Mouse (Mus musculus): ENCODE data around the gene 9330182O14Rik. TPM values are rescaled to one million over a fixed set of nuclear protein-coding genes. Genes with fewer than 3 reads are reported as not detected.

9330182O14Rik gene
- total and polyA plus RNA-seq, 2 experiments from 2014 or later = not detected

- Histone ChIP-seq H3K4me2 (ENCODE audit: low read depth, low read length) (no peak overlapping the region), H3K9ac (replicated peaks; ENCODE audit: low read length) (no peak overlapping the region), H3K27me3 (ENCODE audit: insufficient read depth, low read length) (no peaks in the 10 kb centered on the region), H3K27ac (no peak overlapping the region), H3K36me3 (ENCODE audit: insufficient read depth, low read length) (no peaks in the 10 kb centered on the region), H3K9me3 (ENCODE audit: low read length) (no peaks in the 10 kb centered on the region), H3K4me3 (ENCODE audit: low read length) (no peak overlapping the region), H3K4me1 (ENCODE audit: insufficient read depth, low read length) (peaks cover 3% of the 10 kb centered on the region; the same call in 1 of the 2 replicates)
- TF ChIP-seq CTCF (IDR thresholded peaks at IDR 0.05; ENCODE audit: low read depth) = no peak
- ATAC-seq (peak; percentile 79), DNase-seq (ENCODE audit: low spot score) (peak; percentile 62)
- 60% methylated on average over 9 of the region's 9 CpGs for WGBS
Measured at GRCm38 (mm10) chr15:40124211-40124953, 9.8 kb upstream of the 9330182O14Rik start.

GRCm38 (mm10) chr15:40129496-40129895, 4.7 kb upstream of the 9330182O14Rik start:
- DNase-seq (ENCODE audit: low spot score) = no peak
- 45% methylated on average over 5 of the region's 5 CpGs for WGBS
- TF ChIP-seq CTCF (IDR thresholded peaks at IDR 0.05; ENCODE audit: low read depth) = no peak
- H3K4me2 ChIP-seq (ENCODE audit: low read depth, low read length) = no peak overlapping the region
- H3K36me3 ChIP-seq (ENCODE audit: insufficient read depth, low read length) = no peaks in the 10 kb centered on the region
- no peak overlapping the region for H3K4me3 ChIP-seq (ENCODE audit: low read length)
- no peaks in the 10 kb centered on the region for H3K27me3 ChIP-seq (ENCODE audit: insufficient read depth, low read length)
- no peaks in the 10 kb centered on the region for H3K9me3 ChIP-seq (ENCODE audit: low read length)
- no peak overlapping the region for H3K9ac ChIP-seq (replicated peaks; ENCODE audit: low read length)
- H3K4me1 ChIP-seq (ENCODE audit: insufficient read depth, low read length) = no peaks in the 10 kb centered on the region
- no peak for ATAC-seq
- no peak overlapping the region for H3K27ac ChIP-seq

- peak; percentile 95 for TF ChIP-seq CTCF (IDR thresholded peaks at IDR 0.05; ENCODE audit: low read depth)
- Histone ChIP-seq H3K4me2 (ENCODE audit: low read depth, low read length) (no peak overlapping the region), H3K4me3 (ENCODE audit: low read length) (no peak overlapping the region), H3K9me3 (ENCODE audit: low read length) (no peaks in the 10 kb centered on the region), H3K4me1 (ENCODE audit: insufficient read depth, low read length) (no peaks in the 10 kb centered on the region), H3K9ac (replicated peaks; ENCODE audit: low read length) (no peak overlapping the region), H3K27me3 (ENCODE audit: insufficient read depth, low read length) (no peaks in the 10 kb centered on the region), H3K36me3 (ENCODE audit: insufficient read depth, low read length) (no peaks in the 10 kb centered on the region), H3K27ac (no peak overlapping the region)
- peak; percentile 88 for DNase-seq (ENCODE audit: low spot score)
- 26% methylated on average over 15 of the region's 15 CpGs for WGBS
- 0 out of 2 replicates have a peak, but pooled peaks have one; percentile 24 for ATAC-seq
Measured at GRCm38 (mm10) chr15:40130880-40131478, 3.2 kb upstream of the 9330182O14Rik start.

GRCm38 (mm10) chr15:40132408-40132807, 1.8 kb upstream of the 9330182O14Rik start:
- no peak overlapping the region for H3K4me3 ChIP-seq (ENCODE audit: low read length)
- H3K27ac ChIP-seq = no peak overlapping the region
- no peak for ATAC-seq
- no peak overlapping the region for H3K9ac ChIP-seq (replicated peaks; ENCODE audit: low read length)
- H3K4me1 ChIP-seq (ENCODE audit: insufficient read depth, low read length) = no peaks in the 10 kb centered on the region
- no peaks in the 10 kb centered on the region for H3K27me3 ChIP-seq (ENCODE audit: insufficient read depth, low read length)
- H3K9me3 ChIP-seq (ENCODE audit: low read length) = no peaks in the 10 kb centered on the region
- H3K4me2 ChIP-seq (ENCODE audit: low read depth, low read length) = no peak overlapping the region
- 84% methylated on average over 4 of the region's 4 CpGs for whole genome bisulfite sequencing
- DNase-seq (ENCODE audit: low spot score) = no peak
- TF ChIP-seq CTCF (IDR thresholded peaks at IDR 0.05; ENCODE audit: low read depth) = no peak
- H3K36me3 ChIP-seq (ENCODE audit: insufficient read depth, low read length) = no peaks in the 10 kb centered on the region

GRCm38 (mm10) chr15:40144221-40144620, 10.1 kb downstream of the 9330182O14Rik start:
- 49% methylated on average over 7 of the region's 7 CpGs for WGBS
- H3K4me1 ChIP-seq (ENCODE audit: insufficient read depth, low read length) = no peaks in the 10 kb centered on the region
- no peak overlapping the region for H3K9ac ChIP-seq (replicated peaks; ENCODE audit: low read length)
- no peaks in the 10 kb centered on the region for H3K9me3 ChIP-seq (ENCODE audit: low read length)
- peak; percentile 79 for TF ChIP-seq CTCF (IDR thresholded peaks at IDR 0.05; ENCODE audit: low read depth)
- H3K4me2 ChIP-seq (ENCODE audit: low read depth, low read length) = no peak overlapping the region
- 0 out of 2 replicates have a peak, but pooled peaks have one; percentile 53 for ATAC-seq
- no peaks in the 10 kb centered on the region for H3K27me3 ChIP-seq (ENCODE audit: insufficient read depth, low read length)
- H3K4me3 ChIP-seq (ENCODE audit: low read length) = no peak overlapping the region
- peak; percentile 65 for DNase-seq (ENCODE audit: low spot score)
- H3K27ac ChIP-seq = no peak overlapping the region
- H3K36me3 ChIP-seq (ENCODE audit: insufficient read depth, low read length) = no peaks in the 10 kb centered on the region

GRCm38 (mm10) chr15:40157683-40158082, 23.5 kb downstream of the 9330182O14Rik start:
- no peak overlapping the region for H3K9ac ChIP-seq (replicated peaks; ENCODE audit: low read length)
- 78% methylated on average over 6 of the region's 6 CpGs for WGBS
- H3K4me2 ChIP-seq (ENCODE audit: low read depth, low read length) = no peak overlapping the region
- H3K36me3 ChIP-seq (ENCODE audit: insufficient read depth, low read length) = no peaks in the 10 kb centered on the region
- ATAC-seq = no peak
- no peaks in the 10 kb centered on the region for H3K4me1 ChIP-seq (ENCODE audit: insufficient read depth, low read length)
- no peak overlapping the region for H3K4me3 ChIP-seq (ENCODE audit: low read length)
- peak; percentile 47 for DNase-seq (ENCODE audit: low spot score)
- TF ChIP-seq CTCF (IDR thresholded peaks at IDR 0.05; ENCODE audit: low read depth) = peak; percentile 55
- H3K9me3 ChIP-seq (ENCODE audit: low read length) = no peaks in the 10 kb centered on the region
- H3K27ac ChIP-seq = no peak overlapping the region
- no peaks in the 10 kb centered on the region for H3K27me3 ChIP-seq (ENCODE audit: insufficient read depth, low read length)

Measured in hindbrain, postnatal 0 days (tissue).